Mouse (Mus musculus) olfactory bulb, adult 2 months (tissue): Measurements from ENCODE around the gene Foxp1.

Experiments
- CTCF ChIP-seq: fragments of 200-500 bp; IDR thresholded peaks from 2 replicates; pipeline ENCODE4 v1.5.1; 2012; ENCODE audit warnings: low read depth, mild to moderate bottlenecking, low read length, moderate library complexity; ENCODE audit not compliant: insufficient read depth
- POLR2A ChIP-seq: fragments of 200-500 bp; IDR thresholded peaks from 2 replicates; pipeline ENCODE4 v1.6.1; 2012; ENCODE audit warnings: mild to moderate bottlenecking, low read depth, low read length, moderate library complexity; ENCODE audit not compliant: insufficient read depth

GRCm38 (mm10) chr6:99525351-99525750 is 2.8 kb upstream of the Foxp1 start:
- TF ChIP-seq CTCF (no peak), POLR2A (no peak)
